Mouse (Mus musculus) gastrocnemius, postnatal 25 days (tissue): Measurements from ENCODE around the gene Gm45213. TPM values are rescaled to one million over a fixed set of nuclear protein-coding genes. Genes with fewer than 3 reads are reported as not detected.

Source experiments
- DNase-seq: peaks from one replicate; pipeline ENCODE4 v3.0.0; 2022
- total RNA-seq, 2 experiments: library from RNA; stranded (reverse); gene quantifications; 1 replicate in 1 of 2; 2 replicates in 1 of 2; pipeline ENCODE4 v1.2.3; 2021

Gene Gm45213
- total RNA-seq, 2 experiments from 2014 or later = not detected

- no peak for DNase-seq
Measured at GRCm38 (mm10) chr7:66107206-66107605, 63.8 kb downstream of the Gm45213 start.

GRCm38 (mm10) chr7:66107930-66108329 lies 64.5 kb downstream of the Gm45213 start:
- no peak for DNase-seq

- DNase-seq = peak; percentile 90
Measured at GRCm38 (mm10) chr7:66108961-66109854, 65.8 kb downstream of the Gm45213 start, which contains the start of gene Chsy1. Chsy1 (plus strand) TSS chr7:66109515.

- DNase-seq = peak; percentile 24
Measured at GRCm38 (mm10) chr7:66109855-66110635, 66.6 kb downstream of the Gm45213 start.

- no peak for DNase-seq
Measured at GRCm38 (mm10) chr7:66110636-66111112, 67.3 kb downstream of the Gm45213 start.

- DNase-seq = no peak
Measured at GRCm38 (mm10) chr7:66111211-66111610, 67.8 kb downstream of the Gm45213 start.

Other genes starting within 250 kb of the Gm45213 start
- 10 to 100 TPM; 21.0 to 25.1 TPM for gene Pcsk6, start 181.9 kb upstream of the Gm45213 start, total RNA-seq
- gene Snrpa1, start 15.4 kb downstream of the Gm45213 start, total RNA-seq = 10 to 100 TPM; 17.6 to 19.0 TPM
- gene Selenos, start 36.0 kb downstream of the Gm45213 start, total RNA-seq = 10 to 100 TPM; 25.6 to 27.3 TPM
- gene Chsy1, start 65.9 kb downstream of the Gm45213 start, total RNA-seq = 1 to 10 TPM; 3.4 to 3.8 TPM